Mouse (Mus musculus): Measurements from ENCODE around the gene Ddx47.

GRCm38 (mm10) chr6:135066795-135067445 is 55.5 kb downstream of the Ddx47 start:
- TF ChIP-seq CTCF (IDR thresholded peaks at IDR 0.05; ENCODE audit: borderline replicate concordance, insufficient read depth, low read length) (no peak), POLR2A (IDR thresholded peaks at IDR 0.05; ENCODE audit: low read depth, low read length) (no peak)

Data from embryonic fibroblast, embryonic 13.5 days (primary cell).